Mouse (Mus musculus) lung, adult 2 months (tissue): Measurements from ENCODE around the gene Rnf220.

ENCODE experiments used
- CTCF ChIP-seq: fragments of 200-500 bp; IDR thresholded peaks from 2 replicates; pipeline ENCODE4 v1.5.1; 2011; ENCODE audit warnings: mild to moderate bottlenecking, low read length, control low read depth; ENCODE audit not compliant: insufficient read depth
- POLR2A ChIP-seq: fragments of 200-500 bp; IDR thresholded peaks from 2 replicates; pipeline ENCODE4 v1.6.1; 2011; ENCODE audit warnings: low read depth, mild to moderate bottlenecking, control low read depth, low read length, borderline replicate concordance; ENCODE audit errors: extremely low read depth

DNA sequence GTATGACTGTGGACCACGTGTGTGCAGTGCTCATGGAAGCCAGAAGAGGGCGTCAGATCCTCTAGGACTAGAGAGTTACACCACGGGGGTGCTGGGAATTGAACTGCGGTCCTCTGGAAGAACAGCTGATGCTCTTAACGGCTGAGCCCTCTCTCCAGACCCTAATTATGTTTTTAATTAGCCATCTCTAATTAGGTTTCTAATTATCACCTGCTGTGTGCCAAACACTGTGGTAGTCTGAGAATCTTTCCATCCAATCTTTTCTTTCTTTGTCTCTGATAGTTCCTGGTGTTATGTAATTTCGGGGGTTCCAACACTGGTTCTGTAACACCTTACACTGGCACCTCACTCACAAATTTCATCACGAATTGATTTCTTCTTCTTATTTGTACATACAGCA, 75.8 kb downstream of the Rnf220 start:
- TF ChIP-seq CTCF = no peak
- no peak for TF ChIP-seq POLR2A
